Mouse (Mus musculus) ES-E14 (cell line): ENCODE data around the gene Ptprg.

Experiments
- CHD2 ChIP-seq: IDR thresholded peaks from 2 replicates; pipeline ENCODE4 v1.6.1; 2014; ENCODE audit warnings: mild to moderate bottlenecking, low read depth, low read length, inconsistent platforms
- HCFC1 ChIP-seq: IDR thresholded peaks from 2 replicates; pipeline ENCODE4 v1.6.1; 2012; ENCODE audit warnings: low read length, inconsistent platforms, borderline replicate concordance; ENCODE audit not compliant: insufficient read depth
- MAFK ChIP-seq: IDR thresholded peaks from 2 replicates; pipeline ENCODE4 v1.6.1; 2014; ENCODE audit warnings: mild to moderate bottlenecking, low read depth, low read length, inconsistent platforms; ENCODE audit not compliant: insufficient read depth
- ZC3H11A ChIP-seq: IDR thresholded peaks from 2 replicates; pipeline ENCODE4 v1.6.1; 2012; ENCODE audit warnings: low read depth, mild to moderate bottlenecking, inconsistent platforms, low read length, borderline replicate concordance
- ZNF384 ChIP-seq: IDR thresholded peaks from 2 replicates; pipeline ENCODE4 v1.6.1; 2012; ENCODE audit warnings: low read depth, low read length, inconsistent platforms

- TF ChIP-seq CHD2 (no peak), HCFC1 (no peak; the same call in 1 of the 2 replicates), MAFK (no peak), ZNF384 (no peak), ZC3H11A (no peak)
Measured at GRCm38 (mm10) chr14:12284141-12284912, 731.0 kb downstream of the Ptprg start, which contains the start of gene 3830406C13Rik.
